Mouse (Mus musculus) cerebellum, adult (tissue): Measurements from ENCODE around the gene Tbc1d19.

ENCODE experiments used
- ATAC-seq: cut with Nextera tagmentation; 2 replicates; pipeline ENCODE4 v1.9.2; 2017; ENCODE audit warnings: mild to moderate bottlenecking, moderate library complexity, mixed read lengths; ENCODE audit not compliant: insufficient number of reproducible peaks, low FRiP score, low TSS enrichment

Tbc1d19 gene

DNA sequence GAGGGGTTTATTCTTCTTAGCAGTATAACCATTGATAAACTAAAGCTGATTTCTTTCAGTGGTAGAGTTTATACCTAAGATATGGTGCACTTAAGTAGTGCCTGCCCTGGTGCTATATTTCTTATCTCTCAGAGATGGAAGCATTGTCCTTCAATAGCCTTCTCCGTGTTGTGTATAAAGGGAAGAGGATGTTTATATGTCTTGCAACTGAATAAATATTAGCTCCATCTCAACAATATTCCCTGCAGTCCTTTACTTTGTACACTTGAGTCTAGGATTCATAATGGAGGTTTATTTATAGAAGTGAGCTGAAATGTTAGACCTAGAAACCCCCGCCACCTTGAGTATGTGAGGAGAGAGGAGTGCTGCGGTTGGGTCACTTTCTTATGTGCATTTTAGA, 93.4 kb downstream of the Tbc1d19 start:
- no peak for ATAC-seq

DNA sequence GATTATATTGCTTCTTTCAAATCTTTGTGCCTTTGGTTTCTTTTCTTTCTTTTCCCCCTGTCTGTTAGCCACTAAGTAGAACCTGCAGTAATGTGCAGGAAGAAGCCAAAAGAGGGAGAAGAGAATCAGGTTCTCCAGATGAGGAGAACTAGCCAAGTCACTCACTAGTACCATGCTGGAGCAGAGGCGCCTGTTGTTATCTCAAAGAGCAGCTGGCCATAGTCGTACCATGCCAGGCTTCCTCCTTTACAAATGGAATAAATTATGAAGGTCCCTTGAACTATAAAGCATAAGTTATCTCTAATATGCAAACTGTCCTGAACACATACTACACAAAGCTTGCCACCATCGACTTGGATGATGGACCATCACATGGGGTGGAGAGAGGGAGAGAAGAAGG, 99.8 kb downstream of the Tbc1d19 start:
- ATAC-seq, result no peak

DNA sequence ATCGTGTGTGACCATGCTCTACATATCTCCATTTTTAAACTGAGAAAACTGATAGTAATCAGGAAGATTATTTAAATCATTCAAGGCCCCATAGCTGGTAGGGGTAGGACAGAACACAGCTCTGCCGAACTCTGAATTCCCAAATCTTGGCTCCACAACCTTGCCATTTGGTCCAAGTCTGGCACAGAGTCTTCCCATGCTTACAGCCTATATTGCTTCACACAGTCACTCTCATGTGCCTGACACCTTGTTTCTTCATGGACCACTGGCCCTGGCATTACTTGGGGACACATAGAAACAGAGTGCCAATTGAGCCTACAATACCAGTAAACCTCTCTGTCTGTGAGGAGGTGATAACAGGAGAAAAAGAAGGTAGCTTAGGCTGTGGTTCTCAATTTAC, 111.0 kb downstream of the Tbc1d19 start:
- no peak for ATAC-seq

DNA sequence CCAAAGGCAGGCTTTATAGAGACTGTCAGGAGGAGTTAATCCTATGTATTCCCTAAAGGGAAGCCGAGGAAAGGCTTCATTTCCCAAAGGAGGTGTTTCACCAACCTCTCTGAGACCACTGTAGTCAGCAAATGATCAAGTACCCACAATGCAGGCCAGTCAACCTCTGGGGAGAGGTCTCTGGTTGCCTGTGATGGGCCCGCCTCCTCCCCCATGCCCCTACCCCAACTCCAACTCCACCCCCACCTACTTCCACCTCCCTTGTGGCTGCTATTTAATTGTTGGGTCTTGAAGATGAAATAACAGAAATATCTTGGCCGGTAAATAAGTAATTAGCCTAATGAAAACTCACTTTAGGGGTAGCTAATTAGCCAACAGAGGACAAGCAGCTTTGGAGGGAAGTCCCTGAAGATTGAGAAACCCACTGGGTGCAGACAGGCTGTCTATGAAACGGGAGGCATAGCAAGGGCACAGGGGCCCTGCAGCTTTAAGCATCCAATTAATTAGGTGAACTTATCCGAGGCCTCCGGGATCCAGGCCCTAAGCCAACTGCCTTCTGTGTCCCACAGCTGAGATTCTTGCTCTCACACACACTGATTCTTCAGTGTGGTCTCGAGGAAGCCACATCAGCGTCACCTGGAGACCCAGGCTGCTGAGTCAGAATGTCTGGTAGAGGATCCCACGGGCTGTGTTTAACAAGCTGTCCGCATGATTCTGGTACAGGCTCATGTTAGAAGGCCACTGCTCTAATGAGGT, 112.9 kb downstream of the Tbc1d19 start:
- no peak for ATAC-seq

DNA sequence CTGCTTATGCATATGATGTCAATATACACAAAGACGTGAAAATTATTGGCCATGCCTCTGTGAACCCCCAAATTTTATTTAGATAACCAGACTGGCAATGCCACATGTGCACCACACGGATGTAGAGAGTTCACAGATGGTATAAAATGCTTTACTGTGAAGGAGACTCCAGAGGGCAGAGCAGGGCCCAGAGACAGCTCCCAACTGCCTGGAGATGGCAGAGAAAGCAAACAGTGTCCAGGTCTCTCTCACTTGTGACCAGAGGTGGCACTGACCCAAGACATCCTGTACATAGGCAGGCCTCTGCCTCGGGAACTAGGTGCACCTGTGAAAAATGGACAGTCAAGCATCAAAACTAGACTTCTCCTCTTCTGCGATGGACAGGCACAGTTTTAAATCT, 114.6 kb downstream of the Tbc1d19 start:
- ATAC-seq, result no peak

DNA sequence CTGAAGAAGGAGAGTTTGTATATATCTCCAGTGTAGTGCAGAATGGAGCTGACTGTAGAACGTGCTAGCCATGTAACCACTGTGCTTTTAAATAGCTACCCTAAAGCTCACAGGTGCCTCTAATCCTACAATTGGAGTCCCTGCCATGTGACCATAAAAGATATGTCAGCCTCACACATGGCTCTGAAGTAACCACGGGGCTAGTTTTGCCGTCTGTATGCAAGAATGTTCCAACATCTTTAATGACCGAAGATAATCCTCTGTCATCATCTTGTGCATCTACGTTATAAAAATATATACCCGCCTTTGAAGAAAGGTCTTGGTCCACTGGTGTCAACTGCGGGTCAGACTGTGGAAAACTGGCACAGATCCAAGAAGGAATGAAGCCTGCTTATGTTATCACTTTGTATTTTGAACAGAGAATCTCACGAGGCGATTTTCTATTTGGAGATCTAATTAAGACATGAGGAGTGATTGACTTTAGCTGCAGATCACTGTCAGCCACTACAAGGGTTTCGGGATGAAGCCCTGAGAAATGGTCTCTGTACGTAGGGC, 117.0 kb downstream of the Tbc1d19 start:
- no peak for ATAC-seq

DNA sequence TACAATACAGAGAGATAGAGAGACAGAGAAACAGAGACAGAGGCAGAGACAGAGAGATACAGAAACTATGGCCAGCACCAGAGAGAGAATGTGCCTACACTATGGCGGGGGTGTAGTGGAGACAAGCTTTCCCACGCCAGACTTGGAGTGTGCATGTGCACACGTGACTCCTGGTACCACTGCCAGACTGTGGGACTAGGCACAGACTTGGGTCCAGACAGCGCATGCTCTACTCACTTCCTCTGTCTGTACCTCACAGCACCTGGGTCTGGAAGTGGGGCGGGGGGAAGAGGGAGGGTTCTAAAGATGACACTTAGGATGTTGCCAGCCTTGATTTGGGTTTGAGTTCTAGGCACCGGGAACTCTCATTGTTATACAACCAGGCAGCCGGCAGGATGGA, 118.5 kb downstream of the Tbc1d19 start:
- ATAC-seq, result no peak

DNA sequence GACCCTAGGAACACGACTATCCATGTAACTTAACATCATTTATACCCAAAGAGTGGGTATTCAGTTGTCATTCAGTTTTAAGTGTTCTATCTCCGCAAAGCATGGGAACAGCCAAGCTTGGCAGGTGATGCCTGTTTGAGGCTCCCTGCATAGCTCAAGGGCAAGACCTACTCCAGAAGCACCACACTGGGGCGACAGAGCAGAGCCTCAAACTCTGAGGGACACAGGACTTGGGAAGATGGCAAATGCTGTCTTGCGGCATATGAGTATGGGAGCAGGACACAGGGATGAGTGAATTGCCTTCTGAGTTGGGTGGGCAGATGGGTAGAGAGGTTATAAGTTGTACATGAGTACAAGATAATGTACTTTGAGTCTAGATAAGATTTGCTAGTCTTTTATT, 119.1 kb downstream of the Tbc1d19 start:
- no peak for ATAC-seq

DNA sequence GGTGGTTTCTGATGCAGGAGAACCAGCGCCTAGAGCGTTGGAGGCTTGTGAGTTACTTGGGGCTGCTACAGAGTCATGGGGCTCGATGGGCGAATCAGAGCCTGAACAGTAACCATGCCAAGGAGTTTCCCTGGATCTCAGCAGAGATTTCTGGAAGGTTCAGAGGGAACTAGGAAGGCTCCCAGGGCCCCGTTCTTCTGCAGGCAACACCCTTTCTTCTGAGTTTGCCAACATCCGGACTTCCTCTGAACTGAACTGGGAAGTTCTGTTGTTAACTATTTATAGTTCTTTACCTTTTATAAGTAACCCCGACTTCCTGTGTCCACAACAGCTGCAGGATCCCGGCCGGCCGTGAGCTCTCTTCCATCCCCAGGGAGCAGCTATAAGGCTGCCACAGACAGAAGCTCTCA, 119.8 kb downstream of the Tbc1d19 start:
- ATAC-seq, result no peak

DNA sequence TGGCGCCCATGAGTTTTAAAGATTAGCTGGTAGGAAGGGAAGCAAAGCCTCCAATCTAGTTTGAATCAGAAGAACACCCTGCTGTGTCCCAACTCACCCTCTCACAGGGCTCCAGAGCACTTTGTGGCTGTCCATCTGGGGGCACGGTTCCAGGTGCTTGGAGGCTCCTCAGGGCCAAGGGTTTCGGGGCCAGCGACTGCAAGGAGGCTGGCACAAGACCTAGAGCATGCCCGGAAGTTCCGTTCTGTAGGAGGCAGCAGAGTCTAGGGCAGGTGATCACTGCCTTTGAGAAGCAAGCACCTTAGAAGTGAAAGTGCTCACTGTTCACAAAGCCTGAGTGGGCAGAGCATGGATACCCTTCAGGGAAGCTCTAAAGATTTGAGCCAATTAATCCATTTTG, 120.4 kb downstream of the Tbc1d19 start:
- no peak for ATAC-seq

DNA sequence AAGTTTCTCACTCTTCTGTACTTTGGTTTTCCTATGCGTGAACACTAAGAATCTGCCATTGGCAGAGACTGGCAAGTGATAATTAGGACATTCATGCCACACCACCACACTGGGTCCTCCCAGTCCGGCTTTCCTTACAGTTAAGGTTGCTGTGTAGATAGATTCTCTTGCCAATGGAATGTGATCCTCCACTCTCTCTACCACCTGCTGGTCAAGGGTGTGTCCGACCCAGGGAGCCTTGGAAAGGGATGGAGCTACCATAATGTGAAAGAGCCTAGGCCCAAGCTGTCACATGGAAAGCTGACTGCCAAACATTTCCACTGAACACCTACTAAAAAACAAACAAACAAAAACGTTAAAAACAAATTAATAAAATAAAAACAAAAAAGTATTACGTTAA, 121.6 kb downstream of the Tbc1d19 start:
- no peak for ATAC-seq

DNA sequence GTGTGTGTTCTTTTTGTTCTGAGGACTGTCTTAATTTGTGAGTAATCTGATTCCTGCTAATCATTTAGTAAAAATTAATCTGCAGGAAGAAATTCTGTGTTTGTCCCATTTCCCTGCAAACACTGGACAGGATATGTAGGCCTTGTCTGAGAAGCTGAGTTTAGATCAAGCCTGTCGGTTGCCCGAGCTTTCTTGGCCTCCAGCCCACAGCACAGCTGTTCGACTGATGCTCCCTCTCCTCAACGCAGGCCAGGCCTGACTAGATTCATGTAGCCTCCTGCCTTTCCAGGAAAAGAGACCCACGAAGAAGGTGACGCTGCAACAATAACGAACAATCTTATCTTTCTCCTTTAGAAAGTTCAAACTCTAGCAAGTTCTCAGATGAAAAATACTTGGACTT, 124.2 kb downstream of the Tbc1d19 start:
- ATAC-seq, result no peak

DNA sequence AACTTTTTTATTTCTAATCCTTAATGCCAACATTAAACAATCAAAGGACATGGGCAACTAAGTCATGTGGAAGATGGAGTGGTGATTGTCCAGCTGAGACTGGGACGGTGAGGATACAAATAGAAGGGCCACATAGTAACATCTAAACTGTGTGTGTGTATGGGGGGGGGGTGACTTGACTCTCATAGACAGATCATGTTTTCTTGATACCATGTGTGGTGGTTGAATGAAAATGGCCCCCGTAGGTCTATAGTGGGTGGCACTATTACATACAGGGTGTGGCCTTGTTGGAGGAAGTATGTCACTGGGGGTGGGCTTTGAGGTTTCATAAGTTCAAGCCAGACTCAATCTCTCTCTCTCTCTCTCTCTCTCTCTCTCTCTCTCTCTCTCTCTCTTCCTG, 124.6 kb downstream of the Tbc1d19 start:
- no peak for ATAC-seq

DNA sequence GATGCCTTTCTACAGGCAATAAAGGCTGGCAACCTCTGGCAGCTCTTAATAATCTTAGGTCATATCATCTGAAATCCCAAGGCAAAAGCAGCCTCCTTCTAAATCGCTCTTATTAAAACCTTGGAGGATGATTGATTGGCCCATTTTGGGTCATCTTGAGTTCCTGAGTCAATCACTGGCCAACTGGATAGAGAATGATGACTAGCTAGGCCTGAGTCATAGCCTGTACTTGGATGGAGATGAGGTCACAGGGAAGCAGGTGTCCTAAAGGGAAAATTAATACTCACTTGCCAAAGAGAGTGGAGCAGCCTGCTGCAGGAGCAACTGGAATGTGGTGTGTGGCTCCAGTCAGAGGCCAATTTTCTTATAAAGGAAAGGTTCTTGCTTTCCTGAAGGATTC, 125.4 kb downstream of the Tbc1d19 start:
- ATAC-seq, result no peak

DNA sequence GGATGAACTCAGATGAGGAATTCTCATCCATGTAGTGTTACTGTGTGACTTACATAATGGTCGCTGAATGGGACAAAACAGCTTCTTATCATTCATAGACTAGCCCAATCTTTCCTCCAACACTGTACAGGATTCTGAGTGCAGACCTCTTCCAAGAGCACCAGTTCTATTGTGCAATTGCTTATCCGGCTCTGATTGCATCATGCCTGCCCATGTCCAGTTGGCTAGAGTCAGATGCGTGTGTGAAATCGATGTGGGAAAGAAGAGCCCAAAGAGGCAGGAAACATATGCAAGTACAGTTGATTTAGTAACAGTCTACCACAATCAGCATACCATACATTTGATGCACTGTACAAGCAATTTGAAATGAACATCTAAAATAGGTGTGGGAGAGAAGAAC, 127.8 kb downstream of the Tbc1d19 start:
- ATAC-seq, result no peak

DNA sequence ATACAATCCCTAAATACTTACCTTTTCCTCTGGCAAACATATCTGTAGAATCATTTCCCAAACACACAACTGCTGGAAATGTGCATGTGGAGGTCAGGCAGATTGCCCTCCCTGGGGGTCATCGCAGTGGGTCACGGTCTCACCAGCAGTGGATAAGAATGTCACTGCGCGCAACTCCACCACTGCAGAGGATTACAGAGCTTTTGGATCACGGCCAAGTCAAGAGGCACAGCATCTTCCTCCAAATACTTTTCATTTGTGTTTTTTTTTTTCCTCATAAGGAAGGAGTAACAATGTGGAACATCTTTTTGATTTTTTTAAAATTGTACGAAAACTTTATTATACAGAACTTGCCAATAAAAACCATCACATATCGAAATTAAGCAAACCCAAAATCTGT, 129.6 kb downstream of the Tbc1d19 start:
- no peak for ATAC-seq

DNA sequence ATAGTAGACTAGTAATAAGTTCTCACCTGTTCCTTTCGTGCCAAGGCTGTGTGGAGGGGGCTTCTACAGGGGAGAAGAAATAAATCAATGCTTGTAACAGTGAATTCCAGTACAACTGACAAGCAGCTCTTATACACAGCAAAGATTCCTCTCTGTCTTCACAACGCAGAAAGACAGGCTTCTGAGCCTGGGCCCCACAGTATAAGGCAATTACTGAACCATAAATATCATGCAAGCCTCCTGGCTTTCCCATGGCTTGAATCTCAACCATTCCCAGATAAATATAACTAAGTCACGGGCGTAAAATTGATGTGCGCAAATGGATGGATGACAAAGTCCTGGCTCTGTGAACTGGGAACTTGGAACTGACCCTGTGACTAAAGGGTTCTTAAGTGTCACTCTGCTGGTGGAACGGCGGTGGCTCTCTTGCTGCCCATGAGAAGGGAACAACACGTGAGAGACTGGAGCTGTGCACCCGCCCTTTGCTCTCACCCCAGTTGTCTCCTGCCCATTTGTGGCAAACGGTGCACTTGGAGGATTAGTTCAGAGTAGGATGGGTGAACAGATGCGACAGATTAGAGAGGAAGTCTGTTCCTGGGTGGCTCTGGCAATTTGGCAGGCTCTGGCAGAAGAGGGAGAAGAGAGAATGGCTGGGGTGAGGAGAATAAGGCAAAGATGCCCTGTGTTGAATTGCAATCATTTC, 132.1 kb downstream of the Tbc1d19 start:
- ATAC-seq, result no peak

DNA sequence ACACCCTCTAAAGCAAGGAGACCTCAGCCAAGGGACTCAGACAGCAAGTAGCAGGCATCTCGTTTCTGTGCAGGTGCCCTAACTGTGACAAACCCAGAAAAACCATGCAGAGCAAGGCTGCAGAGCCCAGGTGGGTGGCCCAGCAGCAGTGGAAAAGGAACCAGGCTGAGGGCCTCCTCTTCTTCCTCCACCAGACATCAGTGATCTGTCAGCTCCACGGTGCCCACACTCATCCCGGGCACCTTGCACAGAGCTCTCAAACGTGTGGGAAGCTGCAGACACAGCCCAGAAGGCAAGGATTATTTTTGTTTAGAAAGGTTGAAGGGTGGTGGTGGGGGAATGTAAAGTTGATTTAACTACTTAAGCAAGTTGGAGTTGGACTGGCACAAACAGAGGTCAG, 132.9 kb downstream of the Tbc1d19 start:
- ATAC-seq, result no peak

DNA sequence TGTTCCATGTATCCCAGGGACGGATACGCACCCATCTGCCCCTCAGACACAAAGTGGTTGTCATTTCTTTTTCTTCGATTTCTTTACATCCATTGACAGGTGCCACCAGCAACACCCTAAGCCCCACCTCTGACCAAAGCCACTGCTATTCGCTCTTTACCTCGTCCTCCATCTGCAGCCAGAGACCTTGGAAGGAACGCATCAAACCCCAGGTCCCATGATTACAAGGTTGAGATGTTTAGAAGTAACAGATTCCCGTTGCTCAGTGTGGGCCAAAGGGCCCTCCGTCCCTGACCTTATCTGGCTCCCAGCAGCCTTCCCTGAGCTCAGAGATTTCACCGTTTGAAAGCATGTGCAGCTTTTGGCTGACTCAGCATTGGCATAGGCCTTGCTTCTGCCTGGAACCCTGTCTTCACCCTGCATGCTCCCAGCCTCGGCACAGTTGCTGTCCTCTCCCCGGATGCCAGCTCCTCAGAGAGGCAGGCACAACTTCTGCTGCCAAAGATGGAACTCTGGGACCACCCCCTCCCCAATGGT, 134.0 kb downstream of the Tbc1d19 start:
- no peak for ATAC-seq

DNA sequence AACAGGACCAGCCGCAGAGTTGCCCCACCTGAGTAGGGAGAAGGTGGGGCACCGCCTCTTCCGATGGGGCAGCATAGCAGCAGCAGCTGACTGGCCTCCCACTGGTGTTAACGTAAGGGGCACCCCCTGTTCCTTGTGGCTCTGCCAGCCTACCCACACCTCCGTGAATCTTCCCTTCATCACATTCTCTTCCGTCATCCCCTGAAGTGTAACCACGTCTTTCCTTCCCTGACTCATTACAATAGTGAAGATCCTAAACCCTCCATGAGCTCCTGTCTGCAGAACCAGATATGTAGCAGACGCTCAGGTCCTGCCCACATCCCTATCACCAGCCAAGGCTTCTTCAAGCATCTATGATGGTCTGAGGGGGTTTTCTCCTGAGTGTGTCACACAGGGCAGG, 137.3 kb downstream of the Tbc1d19 start:
- ATAC-seq, result no peak

DNA sequence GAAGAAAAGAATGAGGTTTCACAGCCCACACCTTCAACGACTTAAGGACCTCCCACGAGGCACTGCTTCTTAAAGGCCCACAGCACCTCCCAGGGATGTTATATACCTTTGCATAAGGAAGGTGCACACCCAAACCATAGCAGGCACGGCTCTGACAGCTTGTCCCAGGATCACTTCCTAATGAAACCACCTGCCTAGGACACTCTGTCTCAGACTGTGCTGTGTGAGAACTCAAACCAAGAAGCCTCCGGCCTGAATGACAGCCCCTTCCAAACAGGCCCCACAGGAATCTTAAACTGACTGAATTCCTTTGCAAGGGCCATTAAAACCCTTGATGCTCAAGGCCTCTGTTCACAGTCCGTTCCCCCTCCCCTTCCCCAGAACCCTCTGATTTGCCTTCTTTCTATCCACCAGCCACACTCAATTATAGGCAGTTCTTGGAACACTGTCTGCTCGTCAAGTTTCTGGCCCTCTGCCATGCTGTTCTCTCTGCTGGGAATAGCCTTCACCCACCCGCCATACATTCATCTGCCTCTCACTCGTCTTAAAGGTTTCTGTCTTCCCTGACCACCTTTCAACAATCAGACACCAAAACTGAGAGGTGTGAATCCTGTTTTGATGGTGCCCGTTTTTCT, 138.3 kb downstream of the Tbc1d19 start:
- ATAC-seq, result no peak
